Mouse (Mus musculus): ENCODE results near the gene B830017H08Rik.

The B830017H08Rik gene

DNA sequence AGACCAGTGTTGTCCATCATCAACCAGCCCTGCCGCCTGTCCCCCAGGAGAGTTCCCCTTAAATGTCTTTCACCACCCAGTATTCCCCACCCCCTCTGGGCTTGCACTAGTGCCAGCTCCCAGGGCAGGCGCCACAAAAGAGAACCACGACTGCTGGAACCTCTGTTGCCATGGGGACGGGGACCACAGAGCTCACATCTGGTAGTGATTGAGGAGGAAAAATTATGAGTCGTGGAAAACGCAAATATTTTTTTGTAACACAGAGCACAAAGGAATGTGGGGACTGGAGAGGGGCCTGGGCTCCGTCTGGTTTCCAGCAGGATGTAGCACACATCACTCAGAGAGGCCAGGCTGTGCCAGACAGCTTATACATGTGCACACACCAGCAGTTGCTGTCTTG lies 23.2 kb upstream of the B830017H08Rik start:
- DNase-seq = no peak

DNA sequence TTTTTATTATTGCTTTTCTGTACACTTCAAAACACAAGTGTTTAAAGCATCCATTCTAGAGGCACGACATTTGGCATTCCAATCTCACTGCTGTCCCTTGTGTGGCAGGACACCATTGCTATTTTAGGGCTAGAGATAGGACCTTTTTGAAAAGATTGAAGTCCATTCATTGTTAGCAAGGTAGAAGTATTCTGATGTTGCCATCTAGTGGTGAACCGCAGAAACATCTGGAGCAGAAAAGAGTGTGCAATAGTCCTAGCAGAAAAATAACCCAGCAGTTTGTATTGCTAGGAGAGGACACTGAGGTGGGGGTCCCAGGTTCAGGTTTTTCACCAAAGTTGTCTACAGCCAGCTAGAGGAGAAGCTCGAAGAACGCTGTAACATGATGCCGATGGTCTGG lies 20.8 kb upstream of the B830017H08Rik start:
- no peak for DNase-seq

DNA sequence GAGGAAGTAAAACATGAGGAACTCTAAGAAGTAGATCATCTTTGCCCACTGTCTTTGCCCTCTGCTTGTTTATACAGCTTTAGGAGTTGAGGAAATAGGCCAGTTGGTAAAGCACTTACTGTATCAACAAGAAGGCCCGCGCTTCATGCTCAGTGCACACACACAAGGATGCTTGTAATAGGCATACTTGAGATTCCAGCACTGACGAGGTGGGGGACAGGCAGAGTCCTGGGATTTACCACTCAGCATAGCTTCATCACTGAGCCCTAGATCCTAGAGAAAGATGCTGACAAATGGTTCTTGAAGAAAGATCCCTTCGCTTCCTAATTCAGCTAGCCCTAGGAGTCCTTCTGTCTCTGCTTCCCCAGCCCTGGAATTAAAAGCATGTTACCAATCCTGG lies 19.7 kb upstream of the B830017H08Rik start:
- no peak for DNase-seq

DNA sequence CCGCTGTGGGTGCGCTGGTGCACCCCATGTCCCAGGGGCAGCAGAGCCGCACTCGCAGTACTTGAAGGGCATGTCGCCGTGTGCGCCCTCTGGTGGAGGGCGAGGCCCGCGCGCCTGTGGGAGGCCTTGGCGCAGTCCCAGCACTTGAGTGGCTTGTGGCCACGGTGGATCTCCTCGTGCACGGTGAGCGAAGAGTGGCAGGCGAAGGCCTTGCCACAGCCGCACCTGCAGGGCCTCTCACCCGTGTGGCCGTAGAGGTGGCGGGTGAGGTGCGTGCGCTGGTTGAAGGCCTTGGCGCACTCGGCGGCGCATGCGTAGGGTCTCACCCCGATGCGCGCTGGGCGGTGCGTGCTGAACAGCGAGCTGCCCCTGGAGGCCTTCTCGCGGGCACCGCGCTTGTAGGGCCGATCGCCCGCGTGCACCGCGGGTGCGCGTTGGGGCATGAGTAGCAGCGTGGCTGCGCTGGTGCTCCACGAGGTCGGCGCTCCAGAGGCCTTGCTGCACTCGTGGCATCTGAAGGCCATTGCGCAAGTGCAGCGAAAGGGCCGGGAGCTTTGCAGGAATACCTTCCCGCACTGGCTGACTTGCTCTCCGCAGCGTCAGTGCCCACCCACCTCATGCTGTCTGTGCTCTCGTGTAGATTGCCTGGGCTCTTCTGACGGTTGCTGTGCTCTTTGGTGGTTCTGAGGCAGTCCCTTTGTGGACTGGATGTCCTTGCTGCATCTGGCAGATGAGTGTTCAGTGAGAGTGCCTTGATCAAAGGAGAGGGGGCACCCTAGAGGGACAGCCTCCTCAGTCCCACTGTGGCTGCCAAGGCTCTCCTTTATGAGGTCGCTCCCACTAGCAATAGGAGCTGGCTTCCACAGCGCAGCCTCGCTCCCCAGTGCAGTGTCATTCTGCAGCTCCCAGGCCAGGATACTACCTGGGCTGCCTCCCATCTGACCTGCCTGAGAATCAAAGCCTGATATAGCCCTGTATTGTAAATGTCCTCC lies 17.2 kb upstream of the B830017H08Rik start:
- DNase-seq = peak; percentile 52

DNA sequence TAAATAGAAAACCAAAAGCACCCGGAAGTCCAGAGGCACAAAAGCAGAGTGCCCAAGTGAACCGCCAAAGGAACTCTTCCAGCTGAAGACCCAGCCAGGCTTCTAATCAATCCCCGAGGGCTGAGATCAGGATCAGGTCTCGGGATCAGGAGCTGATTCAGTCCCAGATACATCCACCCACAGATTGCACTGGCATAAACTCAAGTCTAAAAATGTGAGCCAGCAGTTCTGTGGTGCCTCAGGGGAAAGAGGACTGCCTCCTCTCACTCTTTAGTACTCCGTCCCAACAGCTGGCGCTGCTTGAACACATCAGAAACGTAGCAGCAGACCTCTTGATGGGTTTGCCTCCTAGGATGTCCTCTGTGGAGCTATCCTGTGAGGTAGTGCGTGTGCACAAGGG lies 16.4 kb upstream of the B830017H08Rik start:
- DNase-seq = no peak

DNA sequence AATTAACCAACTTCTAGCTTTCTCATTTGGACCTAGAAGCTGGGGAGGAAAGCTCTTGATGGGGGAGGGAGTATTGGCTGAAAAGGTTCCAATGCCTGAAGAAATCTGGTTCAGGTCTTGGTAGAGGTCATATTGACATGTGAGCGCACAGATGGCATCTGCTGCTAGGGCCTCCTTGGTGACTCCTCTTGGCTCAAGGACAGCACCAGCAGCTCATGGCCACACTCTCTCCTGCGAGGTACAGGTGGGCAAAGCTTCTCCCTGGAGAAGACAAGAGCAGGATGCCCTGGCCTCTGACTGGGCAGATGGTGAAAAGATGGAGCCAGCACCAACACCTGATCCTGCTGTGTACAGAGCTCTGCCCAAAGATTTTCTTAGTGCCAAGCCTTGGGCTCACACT lies 6.4 kb upstream of the B830017H08Rik start:
- no peak for DNase-seq

DNA sequence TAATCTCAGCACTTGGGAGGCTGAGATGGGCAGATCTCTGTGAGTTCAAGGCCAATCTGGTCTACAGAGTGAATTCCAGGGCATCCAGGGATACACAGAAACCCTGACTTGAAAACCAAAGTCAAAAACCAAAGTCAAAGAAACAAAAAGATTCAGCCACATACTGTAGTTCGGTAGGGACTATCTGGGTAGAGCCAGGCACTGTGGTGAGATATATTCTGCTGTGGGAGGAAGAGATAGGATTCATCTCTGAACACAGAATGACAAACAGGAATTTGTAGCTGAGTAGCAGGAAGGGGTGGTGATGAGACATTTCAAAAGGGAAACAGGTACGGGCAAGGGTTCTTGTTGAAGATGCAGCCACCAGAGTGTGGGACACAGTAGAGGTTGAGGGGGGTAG lies 4.7 kb upstream of the B830017H08Rik start:
- no peak for DNase-seq

DNA sequence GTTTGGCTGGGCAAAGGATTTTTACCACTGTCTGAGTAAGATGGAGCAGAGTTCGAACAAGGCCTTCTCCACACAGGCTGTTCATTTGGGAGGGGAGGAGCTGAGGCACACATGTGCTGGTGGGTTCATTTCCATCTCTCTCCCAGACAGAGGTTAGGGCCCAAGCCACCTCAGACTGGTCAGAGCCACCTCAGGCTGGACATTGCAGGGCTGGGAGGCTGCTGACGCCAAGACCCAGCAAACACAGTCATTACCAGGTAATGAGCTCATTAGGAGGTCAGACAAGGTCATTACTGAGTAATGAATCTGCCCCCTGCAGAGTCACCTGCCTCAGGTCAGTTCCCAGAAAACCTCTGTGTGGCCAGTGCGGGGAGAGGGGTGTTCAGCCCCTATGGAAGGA lies 4.1 kb upstream of the B830017H08Rik start:
- DNase-seq = no peak

DNA sequence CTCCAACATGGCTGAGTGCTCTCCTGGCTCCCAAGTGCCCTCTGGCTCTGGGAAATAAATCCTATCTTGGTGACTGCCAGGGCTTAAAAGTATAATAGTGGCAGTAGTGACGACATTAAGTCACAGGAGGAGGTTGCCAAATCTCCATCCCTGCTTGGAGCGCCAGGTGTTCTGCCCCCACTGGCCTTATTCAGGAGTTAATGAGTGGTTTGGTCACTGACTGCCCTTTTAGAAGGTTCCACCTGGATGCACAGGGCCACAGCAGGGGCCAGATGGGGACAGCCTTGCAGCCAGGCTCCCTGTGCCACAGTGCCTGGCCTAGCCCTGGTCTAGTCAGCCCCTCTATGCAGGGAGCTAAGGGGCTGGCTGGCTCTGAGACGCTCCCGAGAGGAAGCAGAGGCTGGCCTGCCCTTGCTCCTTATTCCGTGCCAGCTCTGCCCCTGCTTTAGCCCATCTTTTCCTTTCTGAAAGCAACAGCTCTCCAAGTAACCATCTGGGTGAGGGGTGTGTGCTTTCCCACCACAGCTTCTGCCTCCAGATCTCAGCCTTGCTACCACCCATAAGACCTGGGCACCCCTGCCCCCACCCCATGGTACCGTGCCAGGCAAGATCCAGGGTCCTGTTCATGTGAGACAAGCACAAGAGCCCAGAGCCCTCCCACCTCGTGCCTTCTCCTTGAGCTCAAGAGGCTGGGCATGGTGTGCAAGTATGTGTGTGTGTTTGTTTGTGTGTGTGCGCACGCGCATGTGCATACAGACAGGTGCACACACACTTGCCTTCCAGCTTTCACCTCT lies 2.3 kb upstream of the B830017H08Rik start:
- DNase-seq = no peak

DNA sequence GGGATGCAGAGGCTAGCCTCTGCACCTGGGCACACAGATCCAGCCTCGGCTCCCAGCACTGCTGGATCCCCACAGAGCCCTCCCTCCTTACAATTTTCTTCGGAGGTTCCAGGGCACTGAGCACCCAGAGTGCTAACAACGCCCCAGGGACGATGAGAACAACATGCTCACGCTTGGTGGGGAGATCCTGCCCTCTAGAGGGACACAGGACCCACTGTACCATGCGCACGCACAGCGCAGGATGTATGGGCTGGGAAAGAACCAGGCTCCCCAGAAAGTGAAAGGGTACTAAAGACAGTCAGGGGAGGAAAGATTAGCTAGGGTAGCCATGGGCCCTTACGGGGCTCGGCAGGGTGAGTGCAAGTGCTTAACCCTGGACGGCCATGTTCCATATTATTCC lies 1.1 kb upstream of the B830017H08Rik start:
- DNase-seq = no peak

DNA sequence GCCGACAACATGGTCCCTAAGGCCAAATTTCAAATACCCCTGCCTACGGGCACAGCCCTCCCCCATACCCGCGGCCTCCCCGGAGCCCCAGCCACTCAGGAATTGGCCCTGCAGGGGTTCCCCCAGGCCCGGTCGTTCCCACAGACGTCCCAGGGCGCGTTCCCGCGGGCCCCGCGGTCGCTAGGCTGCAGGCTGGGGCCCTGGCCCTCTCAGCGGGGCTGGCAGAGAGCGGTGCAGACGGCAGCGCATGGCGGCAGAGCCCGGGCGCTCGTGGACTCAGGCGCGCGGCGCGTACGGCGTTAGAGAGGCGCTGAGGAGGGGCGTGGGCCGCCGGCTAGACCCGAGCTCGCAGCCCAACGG lies 380 bp downstream of the B830017H08Rik start:
- peak; percentile 50 for DNase-seq

DNA sequence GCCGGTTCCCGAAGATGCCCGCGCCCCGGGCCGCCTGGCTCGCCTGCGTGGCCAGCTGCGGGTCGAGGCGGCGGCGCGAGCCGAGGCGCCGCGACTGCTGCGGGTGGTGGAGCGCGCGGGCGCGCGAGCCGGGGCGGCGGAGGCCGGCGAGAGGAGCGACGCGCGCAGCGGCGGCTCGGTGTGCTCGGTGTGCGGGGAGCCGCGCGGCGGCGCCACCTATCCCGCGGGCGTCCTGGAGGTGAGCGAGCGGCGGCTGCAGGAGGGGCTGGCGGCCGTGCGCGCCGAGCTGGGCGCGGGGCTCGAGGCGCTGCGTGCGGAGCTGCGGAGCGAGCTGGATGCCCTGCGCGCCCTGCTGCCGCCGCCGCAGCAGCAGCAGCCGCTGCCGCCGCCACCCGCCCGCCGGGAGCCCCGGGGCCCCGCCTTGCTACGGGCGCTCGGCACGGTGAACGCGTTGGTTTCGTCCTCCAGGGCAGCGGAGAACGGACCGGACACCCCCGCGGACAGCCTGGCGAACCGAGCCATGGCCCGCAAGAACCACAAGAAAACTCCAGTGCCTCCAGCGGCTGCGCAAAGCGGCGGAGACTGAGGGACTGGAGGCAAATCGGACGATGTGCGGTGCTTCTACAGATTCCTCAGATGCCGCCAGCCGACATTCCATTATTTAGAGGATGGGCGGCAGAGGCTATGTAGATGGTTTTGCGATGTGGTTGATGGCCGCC lies 919 bp downstream of the B830017H08Rik start:
- peak; percentile 68 for DNase-seq

DNA sequence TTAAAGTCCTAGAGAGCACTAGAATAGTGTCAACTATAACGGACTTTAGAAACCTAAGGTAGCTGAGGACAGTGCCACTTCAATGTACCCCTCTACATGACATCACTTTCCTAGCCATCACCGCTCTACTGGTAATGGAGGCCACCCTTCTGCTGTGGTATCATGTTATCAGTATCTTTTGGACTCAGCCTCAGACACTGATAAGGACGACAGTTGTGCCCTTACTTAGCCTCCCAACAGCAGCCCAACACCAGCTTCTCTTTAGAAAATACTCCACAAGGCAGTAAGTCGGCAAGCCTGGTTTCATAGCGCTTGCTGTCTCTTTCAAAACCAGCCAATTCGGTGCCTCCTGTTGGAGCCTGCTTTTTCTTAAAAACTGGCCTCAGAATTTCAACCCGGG lies 1.6 kb downstream of the B830017H08Rik start:
- no peak for DNase-seq

DNA sequence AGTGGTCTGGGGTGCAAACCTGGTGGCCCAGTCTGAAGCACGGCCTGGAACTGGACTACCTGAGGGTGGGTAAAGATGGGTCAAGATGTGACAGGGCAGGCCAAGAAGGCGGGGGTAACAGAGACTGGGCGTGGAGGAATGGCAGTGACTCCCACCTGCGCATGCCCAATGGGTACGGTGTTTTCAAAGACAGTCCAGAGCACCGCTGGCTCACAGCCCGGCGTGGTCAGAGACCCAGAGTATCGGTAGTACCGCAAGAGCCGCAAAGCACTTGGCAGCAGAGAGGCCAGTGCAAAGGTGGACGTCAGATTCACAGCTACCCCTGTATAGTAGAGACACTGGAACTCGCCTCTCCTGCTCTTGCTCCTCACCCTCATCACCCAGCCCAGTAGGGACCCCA lies 2.6 kb downstream of the B830017H08Rik start:
- DNase-seq = no peak

DNA sequence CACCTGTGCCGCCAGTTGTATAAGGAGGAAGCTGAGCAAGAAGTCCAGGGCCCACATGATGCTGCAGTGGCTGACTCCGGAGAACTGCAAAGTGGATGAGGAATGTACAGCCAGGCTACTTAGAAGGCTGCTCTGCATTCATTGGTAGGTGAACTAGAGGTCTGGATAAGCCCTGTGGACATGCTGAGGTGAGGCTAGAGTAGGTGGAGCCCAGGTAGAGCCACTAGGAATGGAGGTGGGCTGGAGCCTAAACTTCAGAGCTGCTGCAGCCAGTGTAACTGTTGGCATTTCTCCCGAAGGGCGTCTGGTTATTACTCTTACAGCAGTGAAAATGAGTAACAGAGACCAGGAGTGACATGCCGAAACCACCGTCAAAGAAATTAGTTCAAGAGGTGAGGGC lies 5.1 kb downstream of the B830017H08Rik start, which contains the start of gene Car15:
Car15 (minus strand) TSS at position 314 of the 400 bp plus-strand sequence.
- DNase-seq = no peak

DNA sequence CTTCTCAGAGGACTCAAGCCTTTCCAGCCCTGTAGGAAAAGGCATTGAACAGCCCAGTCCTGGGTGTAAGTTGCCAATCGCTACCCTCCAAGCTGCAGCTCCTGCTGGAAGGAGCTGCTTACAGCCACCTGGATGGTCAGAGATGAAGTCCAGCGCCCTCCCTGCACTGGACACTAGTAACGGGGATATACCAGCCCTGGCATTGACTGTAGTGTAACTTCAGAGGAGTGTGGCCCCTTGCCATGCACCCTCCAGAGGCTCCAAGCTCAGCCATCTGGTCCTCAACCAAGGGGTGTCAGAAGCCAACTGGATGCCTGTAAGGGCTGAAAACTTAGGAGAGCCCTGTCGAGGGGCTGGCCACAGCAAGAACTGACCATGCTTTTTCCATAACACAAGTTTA lies 7.1 kb downstream of the B830017H08Rik start:
- no peak for DNase-seq

DNA sequence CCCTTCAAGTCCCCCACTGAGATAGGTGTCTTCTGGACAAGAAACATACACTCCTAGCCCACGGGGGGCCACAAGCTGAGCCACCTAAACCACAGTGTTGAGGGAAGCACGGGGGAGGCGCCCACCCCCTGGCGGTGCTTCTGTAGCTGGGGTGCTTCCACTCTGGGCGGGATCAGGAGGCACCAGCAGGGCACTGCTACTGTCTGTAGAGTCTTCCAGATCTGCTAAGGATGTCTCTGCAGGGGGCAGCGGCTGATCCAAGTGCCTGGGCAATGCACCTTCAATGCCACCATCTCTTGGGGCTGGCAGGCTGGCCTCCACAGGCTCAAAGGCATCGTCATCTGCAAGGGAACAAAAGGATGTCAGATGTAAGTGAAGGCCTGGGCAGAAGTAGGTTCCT lies 9.5 kb downstream of the B830017H08Rik start:
- DNase-seq = no peak

DNA sequence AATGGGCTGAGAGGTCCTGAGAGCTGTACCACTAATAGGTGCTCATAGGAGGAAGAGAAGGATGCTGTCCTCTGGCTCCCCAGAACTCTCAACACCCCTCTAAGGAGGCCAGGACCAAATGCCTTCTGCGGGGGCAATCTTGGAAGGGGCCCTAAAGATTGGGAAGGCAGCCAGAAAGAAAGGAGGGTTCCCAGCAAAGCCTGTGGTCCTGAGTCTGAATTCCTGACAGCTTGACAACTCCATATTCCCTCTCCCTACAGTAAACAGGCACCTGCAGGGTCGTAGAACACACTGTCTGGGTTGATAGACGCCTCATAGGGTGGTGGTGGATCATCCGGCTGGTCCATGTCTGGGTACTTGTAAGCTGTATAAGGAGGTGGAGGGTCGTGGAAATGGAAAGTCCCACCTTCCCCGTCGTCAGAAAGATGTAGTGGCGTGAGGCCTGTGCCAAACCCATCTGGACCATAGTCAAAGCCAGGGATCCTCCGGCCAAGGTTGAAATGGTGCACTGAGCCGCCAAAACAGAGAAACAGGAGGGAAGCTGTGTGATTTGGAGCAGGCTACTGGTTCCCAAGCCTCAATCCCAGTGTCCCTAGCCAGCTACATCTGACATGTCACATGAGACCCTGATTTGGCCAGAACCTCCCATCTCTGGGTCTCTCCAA lies 10.9 kb downstream of the B830017H08Rik start:
- DNase-seq = no peak

DNA sequence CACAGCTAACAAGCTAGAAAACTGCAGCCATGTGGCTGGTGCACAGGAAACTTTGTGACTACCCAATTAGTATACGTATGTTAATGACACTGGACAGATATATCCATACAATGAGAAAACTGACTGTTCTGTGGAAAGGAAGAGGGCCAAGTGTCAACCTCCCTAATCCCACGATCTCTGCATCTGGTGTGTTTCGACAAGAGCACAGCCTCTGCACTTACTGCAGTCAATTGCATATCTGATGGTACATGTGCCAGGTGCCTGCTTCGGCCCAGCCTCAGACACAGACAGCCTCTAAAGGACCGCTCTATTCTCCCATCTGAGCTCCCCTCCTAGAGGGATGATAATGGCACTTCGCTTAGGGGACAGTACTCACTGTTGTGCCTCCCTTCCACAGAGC lies 15.5 kb downstream of the B830017H08Rik start:
- no peak for DNase-seq

DNA sequence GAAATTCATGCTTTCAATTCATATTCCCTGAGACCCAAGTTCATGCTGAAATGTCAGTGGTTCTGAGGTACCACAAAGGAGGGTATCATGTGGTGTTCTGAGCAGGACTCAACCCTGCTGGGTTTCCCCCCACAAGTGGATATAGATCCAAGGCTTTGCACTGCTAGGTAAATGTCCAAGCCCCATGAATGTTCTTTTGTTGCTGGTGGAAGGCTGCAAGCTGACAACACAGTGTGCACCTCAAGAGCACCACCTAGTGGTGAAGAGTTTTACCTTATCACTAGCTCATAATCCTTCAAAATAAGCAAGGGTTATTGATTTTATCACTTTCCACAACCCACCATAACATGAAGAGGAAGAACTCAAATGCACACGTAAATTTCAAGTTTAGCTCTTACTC lies 16.0 kb downstream of the B830017H08Rik start:
- peak; percentile 59 for DNase-seq

DNA sequence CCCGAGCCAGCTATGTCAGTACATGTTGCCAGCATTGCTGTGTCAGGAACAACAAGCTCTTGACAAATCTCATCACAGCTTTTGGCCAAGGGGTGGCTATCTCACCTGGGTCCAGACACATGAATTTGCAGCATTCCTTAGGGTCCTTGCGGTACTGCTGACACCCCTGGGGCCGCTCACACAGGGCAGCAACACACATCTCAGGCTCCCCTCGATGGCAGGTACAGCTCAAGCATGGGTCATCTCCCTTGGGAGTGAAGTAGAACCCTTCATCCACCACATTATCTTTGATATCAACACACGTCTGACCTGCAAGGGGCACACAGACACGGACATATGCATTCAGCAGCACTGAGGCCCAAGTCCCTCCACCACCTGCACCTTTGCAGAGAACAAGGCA lies 16.6 kb downstream of the B830017H08Rik start:
- DNase-seq = no peak

DNA sequence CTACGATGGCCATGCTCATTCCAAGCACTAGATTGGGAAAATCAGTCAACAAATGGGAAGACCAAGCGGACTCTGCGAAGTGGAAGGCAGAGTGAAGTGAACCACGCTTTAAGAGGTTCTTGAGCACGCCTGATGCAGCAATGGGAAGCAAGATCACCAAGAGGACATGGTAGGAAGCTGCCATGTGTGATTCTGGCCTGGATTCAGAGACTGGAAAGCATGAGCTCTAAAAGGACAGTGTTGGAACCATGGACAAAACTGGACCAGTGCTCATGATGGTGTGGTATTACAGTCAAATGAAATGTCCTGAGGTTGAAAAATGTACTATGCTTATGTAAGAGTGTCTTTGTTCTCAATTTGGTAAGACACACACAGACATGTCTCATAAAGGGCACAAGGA lies 18.4 kb downstream of the B830017H08Rik start:
- DNase-seq = no peak

DNA sequence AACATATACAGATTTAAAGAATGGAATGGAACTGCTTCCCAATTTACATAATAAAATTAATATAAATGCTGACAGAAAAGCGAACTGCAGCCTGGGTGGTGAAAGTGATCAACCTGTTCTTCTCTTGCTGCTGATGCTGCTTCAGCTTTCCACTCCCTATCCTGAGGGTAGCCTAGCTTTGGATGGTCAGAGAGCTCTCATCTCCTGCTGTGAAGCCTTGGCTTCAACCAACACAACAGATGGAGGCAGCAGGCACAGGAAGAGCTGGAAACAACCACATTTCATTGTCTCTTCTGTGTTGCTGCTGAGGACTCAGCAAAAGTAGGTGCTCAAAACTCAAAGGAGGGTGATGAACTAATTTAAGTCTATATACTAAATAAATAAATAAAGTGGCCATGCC lies 18.9 kb downstream of the B830017H08Rik start:
- no peak for DNase-seq

Data from right cerebral cortex, adult 18-20 months (tissue).